Comparison of ENCODE assay signal across 8 mouse cellular contexts in genomic region chr7:99467916-99468282, GRCm38 (mm10). TPM values are rescaled to one million over a fixed set of nuclear protein-coding genes. Genes with fewer than 3 reads are reported as not detected.
DNase-seq lines count a peak whose midpoint lies in the region; ATAC-seq lines count a peak whose summit lies in the region.

No protein-coding gene starts in this region.

- H3K9me3 ChIP-seq in heart, embryonic 16.5 days (replicated peaks; ENCODE audit: control insufficient read depth, low read length) = no peaks in the 10 kb centered on the region

- H3K27me3 ChIP-seq in heart, embryonic 16.5 days (ENCODE audit: control insufficient read depth, insufficient read depth, low read length) = no peaks in the 10 kb centered on the region

- peak overlapping the region; percentile 51 for H3K4me3 ChIP-seq in heart, embryonic 16.5 days (ENCODE audit: low read length)

- H3K9ac ChIP-seq in heart, embryonic 16.5 days (ENCODE audit: low read length) = peak overlapping the region; percentile 76

- peaks cover 31% of the 10 kb centered on the region for H3K4me1 ChIP-seq in heart, embryonic 16.5 days (ENCODE audit: control insufficient read depth, insufficient read depth, low read length)

- peak overlapping the region; percentile 80 for H3K27ac ChIP-seq in heart, embryonic 16.5 days (ENCODE audit: low read length)

- H3K36me3 ChIP-seq in heart, embryonic 16.5 days (ENCODE audit: control insufficient read depth, insufficient read depth) = peaks cover 4% of the 10 kb centered on the region

- DNase-seq in right cerebral cortex, postnatal 10 days (ENCODE audit: low spot score in 2 of 2) = peak; percentile 62 to 72
- no peak for DNase-seq in right cerebral cortex, postnatal 36 days (ENCODE audit: low spot score in 2 of 2)
- peak; percentile 79 to 85 for DNase-seq in cerebellum, postnatal 25 days
- DNase-seq in kidney, postnatal 36 days = peak; percentile 41 to 63
- peak; percentile 73 to 82 for DNase-seq in lung, postnatal 4 days
- DNase-seq in ovary, postnatal 14 days (ENCODE audit: low spot score) = no peak
- DNase-seq in frontal cortex, postnatal 14 days (ENCODE audit: low spot score in 2 of 2) = no peak

- peak; percentile 23 for ATAC-seq in heart, embryonic 16.5 days (replicated peaks; ENCODE audit: extremely low read depth, insufficient read depth, low FRiP score)

- H3K4me2 ChIP-seq in heart, embryonic 16.5 days (ENCODE audit: low read depth, low read length) = peak overlapping the region; percentile 72

- WGBS in heart, embryonic 16.5 days = 15% methylated on average over 11 of the region's 11 CpGs

RNA-seq across cellular contexts. Expression of gene Klhl35, which starts 2.1 kb away (rescaled TPM):
- 0.63 and 0.92 TPM in 2 replicates for polyA plus RNA-seq in heart, embryonic 16.5 days (2015; fragmentation: Nextera tagmentation; extraction: Ambion mirVana)

RNA-seq across cellular contexts. Expression of gene Rps3, which starts 15.6 kb away (rescaled TPM):
- polyA plus RNA-seq in heart, embryonic 16.5 days (2015; fragmentation: Nextera tagmentation; extraction: Ambion mirVana) = 471 and 474 TPM in 2 replicates

Comparison
In these comparisons a context has a peak if more than half of its experiments do, and no peak if none do; other contexts are left out.
1. DNase-seq: peak in right cerebral cortex, postnatal 10 days (2 of 2), cerebellum, postnatal 25 days (2 of 2), kidney, postnatal 36 days (2 of 2) and lung, postnatal 4 days (2 of 2); none in right cerebral cortex, postnatal 36 days (0 of 2), ovary, postnatal 14 days (single experiment) and frontal cortex, postnatal 14 days (0 of 2).